Mouse (Mus musculus): ENCODE data around the gene Jchain.

- TF ChIP-seq CTCF (IDR thresholded peaks at IDR 0.05; ENCODE audit: control insufficient read depth, insufficient read depth, insufficient read length), result peak; percentile 95
- TF ChIP-seq MYOG (IDR thresholded peaks at IDR 0.05; ENCODE audit: control insufficient read depth, extremely low read depth, insufficient read length), result no peak
- no peak for TF ChIP-seq USF1 (IDR thresholded peaks at IDR 0.05; ENCODE audit: low read depth)
- no peak for TF ChIP-seq MYOD1 (IDR thresholded peaks at IDR 0.05; ENCODE audit: control insufficient read depth, insufficient read length, low read depth)
These were observed 36.9 kb upstream of the Jchain start, which contains the start of gene Rufy3 for GRCm38 (mm10) chr5:88564501-88565147.
